Mouse (Mus musculus) lung, postnatal 4 days (tissue): ENCODE data around the gene Brinp3.
"Not testable (repeated sequence)": the region's sequence is repeated elsewhere in the genome, so short reads cannot be mapped to it uniquely, and the experiment has no call there.

Experiments
- DNase-seq, 2 experiments: peaks; one replicate each; pipeline ENCODE4 v3.0.0; 2021

Brinp3 gene

DNA sequence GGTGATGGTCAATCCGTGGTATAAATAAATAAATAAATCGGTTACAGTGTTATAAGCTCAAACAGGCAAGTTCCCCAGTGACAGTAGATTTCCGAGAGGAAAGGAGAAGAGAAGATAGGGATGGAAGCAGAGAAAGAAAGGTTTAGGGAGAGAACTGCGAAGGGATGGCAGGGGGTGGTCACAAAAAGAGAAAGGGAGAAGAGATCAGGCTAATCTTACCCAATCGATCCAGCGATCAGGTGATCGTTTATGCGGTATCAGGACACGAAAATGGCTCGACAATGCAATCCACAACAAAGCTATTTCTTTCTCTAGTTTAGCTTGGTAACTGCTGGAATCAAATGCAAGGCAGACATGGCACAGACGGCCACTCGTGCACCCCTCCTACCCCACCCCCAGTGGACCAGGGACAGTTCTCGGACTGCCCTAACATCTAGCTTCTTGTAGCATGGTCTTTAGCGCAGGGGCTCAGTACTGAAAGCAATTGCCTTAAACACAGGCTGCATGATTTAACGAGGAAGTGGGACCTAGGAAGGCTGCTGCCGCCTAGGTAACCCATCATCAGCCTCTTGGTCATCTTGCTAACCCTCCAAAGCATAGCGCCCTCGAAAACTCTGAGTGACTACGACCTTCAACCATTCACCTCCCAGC lies at the start of gene Brinp3:
Gene Brinp3, plus strand, starts transcription at position 80 of the 651 bp plus-strand sequence.
- no peak for DNase-seq

- DNase-seq, result no peak
These were observed 339 bp upstream of the Brinp3 start for GRCm38 (mm10) chr1:146494221-146494620.

GRCm38 (mm10) chr1:146495386-146495785 lies 826 bp downstream of the Brinp3 start:
- no peak for DNase-seq

DNA sequence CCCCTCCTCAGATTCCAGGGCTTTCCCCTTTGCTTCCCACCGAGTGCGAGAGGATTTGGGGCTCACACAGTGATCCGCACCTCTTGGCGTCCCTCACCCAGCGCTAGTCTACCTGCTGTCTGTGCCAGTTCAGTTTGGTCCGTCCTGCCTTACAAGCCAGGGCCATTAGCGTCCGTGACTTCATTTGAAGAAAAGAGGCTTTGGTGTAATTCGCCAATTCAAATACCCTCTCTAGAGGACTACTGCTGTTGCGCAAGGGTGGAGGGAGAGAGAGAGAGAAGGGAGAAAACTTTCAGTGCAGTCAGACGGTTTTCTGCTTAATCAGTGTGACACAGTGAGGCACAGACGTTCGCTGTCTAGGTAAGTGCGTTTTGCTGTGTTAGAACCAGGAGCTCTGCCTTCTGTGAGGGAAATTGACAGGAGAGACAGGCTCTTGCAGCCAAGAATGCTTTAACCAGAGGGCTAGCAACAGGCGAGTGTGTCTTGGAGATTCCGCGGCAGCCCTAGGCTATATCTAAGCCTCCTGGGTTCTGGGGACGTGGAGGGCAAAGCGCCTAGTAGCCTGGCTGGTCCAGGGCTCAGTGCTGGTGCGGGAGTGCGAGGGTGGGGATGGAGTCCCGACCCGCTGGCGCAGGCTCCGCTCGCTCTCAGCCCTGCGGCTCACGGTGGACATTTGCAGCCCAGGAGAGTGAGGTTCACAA lies 3.0 kb downstream of the Brinp3 start:
- DNase-seq, result no peak

DNA sequence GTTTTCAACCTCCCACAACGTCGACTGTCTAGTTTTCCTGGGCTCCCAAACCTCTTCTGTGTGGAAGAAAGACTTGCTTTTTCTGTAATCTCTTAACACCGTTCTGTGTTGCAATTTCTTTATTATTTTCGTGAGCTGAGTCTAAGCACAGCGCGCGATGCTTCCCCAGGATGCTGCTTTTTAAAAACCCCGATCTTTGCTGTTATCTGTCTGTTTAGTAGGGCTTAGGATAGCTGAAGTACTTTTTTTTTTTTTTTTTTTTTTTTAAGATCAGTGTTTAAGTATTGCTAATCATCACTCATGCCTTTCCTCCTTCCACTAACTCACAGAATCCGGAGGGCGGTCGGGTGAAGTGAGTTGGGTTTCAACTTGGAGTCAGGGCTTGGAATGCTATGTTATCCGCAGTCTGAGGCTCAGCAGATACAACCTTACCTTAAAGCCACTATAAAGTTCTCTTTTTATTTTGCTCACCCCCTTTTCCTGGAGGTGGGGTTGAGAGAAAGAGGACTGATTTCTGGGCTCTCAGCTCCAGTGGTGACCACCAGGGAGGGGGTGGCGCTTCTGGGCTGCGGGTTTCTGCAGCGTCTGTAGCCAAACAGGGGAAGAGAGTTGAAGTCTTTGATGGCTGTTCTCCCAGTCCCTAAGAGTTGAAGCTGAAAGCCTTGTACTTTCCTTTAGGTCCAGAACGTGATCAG lies 3.7 kb downstream of the Brinp3 start:
- DNase-seq, result no peak

- DNase-seq, result no peak
These were observed 4.2 kb downstream of the Brinp3 start for GRCm38 (mm10) chr1:146498780-146499114.

- no peak for DNase-seq
These were observed 20.8 kb downstream of the Brinp3 start for GRCm38 (mm10) chr1:146515377-146515776.

DNA sequence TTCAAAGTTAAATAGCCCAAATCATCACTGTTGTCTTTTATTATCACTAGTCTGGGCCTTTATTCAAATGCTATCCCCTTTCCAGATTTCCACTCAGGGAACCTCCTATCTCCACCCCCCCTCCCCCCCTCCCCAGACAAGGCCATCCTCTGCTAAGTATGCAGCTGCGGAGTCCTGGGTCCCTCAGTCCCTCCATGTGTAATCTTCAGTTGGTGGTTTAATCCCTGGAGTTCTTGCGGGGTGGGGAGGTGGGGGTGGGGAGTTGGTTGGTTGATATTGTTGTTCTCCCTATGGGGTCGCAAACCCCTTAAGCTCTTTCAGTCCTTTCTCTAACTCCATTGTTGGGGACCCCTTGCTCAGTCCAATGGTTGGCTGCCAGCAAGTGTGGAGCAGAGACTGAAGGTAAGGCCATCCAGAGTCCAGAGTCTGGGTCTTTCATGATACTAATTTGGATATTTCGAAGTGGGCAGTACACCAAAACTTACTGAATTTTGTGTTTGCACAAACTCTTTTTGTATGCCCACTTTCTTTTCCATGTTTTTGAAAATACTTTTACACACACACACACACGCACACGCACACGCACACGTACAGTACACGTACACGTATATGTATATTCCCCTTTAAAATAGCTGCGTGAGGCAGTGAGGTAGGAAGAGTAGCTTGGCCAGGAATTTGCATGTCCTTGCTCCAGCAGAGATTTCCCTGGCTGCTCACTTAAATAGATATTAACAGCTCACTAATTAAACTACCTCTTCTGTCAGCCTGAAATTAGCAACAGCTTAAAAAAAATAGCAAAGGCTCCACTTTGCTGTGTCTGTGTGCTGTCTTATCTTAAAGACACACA lies 29.4 kb downstream of the Brinp3 start:
- no peak for DNase-seq

DNA sequence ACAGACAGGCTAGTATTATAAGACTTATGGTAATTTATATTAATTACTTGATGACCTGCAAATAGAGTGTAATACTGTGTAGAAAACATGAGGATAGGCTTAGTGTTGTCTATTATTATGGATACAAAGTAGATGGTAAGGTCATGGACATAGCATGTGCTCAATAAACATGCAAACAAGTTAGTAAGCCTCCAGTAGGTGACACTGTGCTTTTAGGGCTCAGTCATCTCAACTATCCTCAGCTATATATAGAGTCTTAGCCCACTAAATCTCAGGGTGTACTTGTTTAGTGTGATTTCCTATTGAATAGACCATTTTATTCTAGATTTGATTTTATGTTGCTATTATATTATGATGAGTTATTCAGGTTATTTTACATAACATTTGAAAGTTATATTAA lies 34.0 kb downstream of the Brinp3 start:
- DNase-seq, result no peak

- no peak for DNase-seq
These were observed 52.4 kb downstream of the Brinp3 start for GRCm38 (mm10) chr1:146546847-146547428.

GRCm38 (mm10) chr1:146556982-146557381 lies 62.4 kb downstream of the Brinp3 start:
- no peak for DNase-seq

DNA sequence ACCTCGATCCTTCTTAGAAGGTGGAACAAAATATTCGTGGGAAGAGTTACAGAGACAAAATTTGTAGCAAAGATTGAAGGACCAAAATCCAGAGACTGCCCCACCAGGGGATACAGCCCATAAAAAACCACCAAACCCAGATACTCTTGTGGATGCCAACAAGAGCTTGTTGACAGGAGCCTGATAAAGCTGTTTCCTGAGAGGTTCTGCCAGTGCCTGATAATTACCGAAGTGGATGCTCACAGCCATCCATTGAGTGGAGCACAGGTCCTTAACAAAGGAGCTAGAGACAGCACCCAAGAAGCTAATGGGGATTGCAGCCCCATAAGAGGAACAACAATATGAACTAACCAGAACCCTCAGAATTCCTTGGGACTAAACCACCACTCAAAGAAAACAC lies 67.6 kb downstream of the Brinp3 start:
- DNase-seq, result no peak

DNA sequence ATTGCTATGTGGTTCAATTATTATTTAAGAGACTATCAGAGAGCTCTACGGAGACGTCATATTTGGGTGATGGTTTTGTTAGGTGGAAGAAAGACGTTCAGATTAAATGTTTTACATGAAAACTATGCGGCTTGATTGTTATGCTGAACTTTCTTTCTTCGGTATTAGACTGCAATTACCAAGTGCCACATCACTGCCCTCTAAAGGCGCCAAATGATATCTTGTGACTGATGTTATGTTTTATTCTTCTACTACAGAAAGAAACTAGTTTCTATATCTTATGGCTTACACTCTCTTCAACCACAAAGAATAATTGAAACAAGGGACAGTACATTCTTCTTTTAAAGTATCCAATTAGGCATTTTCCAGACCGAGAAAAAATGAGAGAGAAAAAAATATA lies 89.6 kb downstream of the Brinp3 start:
- DNase-seq, result no peak

DNA sequence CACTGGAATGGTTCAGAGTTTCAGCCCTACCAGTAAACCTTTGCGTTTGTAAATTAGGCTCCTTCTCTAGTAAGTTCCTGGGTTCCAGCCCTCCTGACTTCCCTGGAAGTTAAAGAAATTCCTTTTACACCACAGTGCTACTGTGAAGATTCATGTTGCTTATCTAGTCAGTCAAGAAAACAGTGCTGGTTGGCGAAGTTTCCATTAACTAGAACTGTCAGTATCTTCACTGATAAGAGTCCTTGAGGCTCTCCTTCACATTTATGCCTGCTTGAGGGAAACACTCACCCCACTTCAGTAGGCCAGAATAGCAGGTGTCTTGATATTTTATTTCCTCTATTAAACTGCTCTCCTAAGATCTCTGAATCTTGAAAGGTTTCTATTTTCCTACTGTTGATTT lies 138.3 kb downstream of the Brinp3 start:
- DNase-seq, result no peak

- DNase-seq, result no peak
These were observed 162.7 kb downstream of the Brinp3 start for GRCm38 (mm10) chr1:146657214-146657613.

GRCm38 (mm10) chr1:146700724-146701123 lies 206.2 kb downstream of the Brinp3 start:
- no peak for DNase-seq

DNA sequence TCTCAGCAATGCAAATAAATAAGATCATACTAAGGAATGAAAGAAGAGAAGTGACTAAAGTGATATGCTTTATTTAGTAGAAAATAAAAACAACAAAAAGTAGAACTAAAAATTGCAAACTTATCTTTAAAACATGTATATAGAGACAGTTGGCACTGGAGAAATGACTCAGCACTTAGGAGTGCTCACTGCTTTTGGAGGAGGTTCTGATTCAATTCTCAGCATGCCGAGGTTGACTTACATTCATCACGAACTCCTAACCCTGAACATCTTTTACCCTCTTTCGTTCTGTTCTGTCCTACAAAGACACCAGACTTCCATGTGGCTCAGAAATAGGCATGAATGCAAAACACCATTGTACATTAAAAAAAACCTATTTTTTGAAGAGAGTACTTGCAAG lies 225.0 kb downstream of the Brinp3 start:
- DNase-seq, result no peak

DNA sequence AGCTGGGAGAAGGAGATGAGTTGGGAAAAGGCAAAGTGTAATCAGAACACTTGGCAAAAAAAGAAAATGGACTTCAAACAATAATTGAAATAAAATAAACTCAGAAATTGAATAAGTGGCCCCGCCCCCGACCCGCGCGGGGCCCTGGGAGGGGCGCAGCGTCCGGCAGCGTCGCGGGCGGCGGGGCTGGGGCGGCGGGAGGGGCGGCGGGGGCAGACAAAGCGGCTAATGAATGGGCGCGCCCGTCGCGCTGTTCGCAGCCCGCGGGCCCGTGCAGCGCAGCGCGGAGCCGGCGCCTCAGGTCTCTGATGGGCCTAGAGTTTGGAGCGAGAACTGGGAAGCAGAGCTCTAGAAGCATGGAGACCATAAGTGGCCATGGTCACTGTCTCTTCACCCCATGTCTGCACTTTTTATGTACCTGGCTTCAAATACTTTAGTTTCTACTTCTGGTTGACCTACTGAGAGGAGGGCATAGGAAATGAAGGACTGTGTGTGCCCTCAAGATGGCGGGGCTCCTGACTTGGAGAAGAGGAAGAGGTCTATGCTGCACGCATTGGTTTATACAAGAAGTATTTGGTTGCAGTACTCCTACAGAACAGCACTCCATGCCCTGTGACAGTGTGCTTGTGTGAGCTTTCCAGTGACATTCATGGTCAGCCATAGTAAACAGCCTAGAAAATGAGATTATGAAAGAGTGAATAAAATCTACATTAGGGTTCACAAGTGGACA lies 230.4 kb downstream of the Brinp3 start:
- not testable (repeated sequence) for DNase-seq

GRCm38 (mm10) chr1:146751066-146751465 lies 256.5 kb downstream of the Brinp3 start:
- DNase-seq, result no peak

GRCm38 (mm10) chr1:146783259-146783658 lies 288.7 kb downstream of the Brinp3 start:
- no peak for DNase-seq

- no peak for DNase-seq
These were observed 292.7 kb downstream of the Brinp3 start for GRCm38 (mm10) chr1:146787236-146787635.

DNA sequence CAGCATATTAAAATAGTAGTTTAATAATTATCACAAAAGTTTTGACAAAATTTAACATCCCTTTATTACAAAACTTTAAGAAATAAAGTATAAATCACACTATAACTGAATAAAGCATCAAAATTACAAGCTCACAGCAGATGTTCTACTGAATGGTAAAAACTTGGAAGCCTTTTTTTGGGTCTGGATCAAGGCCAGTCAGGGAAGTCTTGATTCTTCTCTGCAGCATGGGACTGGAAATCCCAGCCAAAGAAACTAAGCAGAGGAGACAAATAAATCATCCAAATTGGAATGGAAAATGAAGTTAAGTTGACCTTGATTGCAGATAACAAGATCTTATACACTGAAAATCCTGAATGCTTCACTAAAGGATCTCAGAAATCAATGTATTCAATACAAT lies 298.3 kb downstream of the Brinp3 start:
- DNase-seq, result no peak
